Mouse (Mus musculus): ENCODE results near the gene Pnmal1.
"Not testable (repeated sequence)": the region's sequence is repeated elsewhere in the genome, so short reads cannot be mapped to it uniquely, and the experiment has no call there.

The Pnmal1 gene

GRCm38 (mm10) chr7:16950861-16951635 is 8.4 kb upstream of the Pnmal1 start:
- no peak for DNase-seq (ENCODE audit: low read depth, low spot score)

GRCm38 (mm10) chr7:16953776-16954175 is 5.7 kb upstream of the Pnmal1 start:
- DNase-seq (ENCODE audit: low read depth, low spot score): not testable (repeated sequence)

- DNase-seq (ENCODE audit: low read depth, low spot score): no peak
Observed at GRCm38 (mm10) chr7:16955712-16956111, 3.8 kb upstream of the Pnmal1 start.

GRCm38 (mm10) chr7:16956410-16957265 is 2.8 kb upstream of the Pnmal1 start:
- DNase-seq (ENCODE audit: low read depth, low spot score): peak; percentile 84

- DNase-seq (ENCODE audit: low read depth, low spot score): no peak
Observed at GRCm38 (mm10) chr7:16961678-16962077, 2.2 kb downstream of the Pnmal1 start.

- no peak for DNase-seq (ENCODE audit: low read depth, low spot score)
Observed at GRCm38 (mm10) chr7:16968414-16968813, 8.9 kb downstream of the Pnmal1 start.

GRCm38 (mm10) chr7:16971160-16971559 is 11.7 kb downstream of the Pnmal1 start:
- DNase-seq (ENCODE audit: low read depth, low spot score): no peak

GRCm38 (mm10) chr7:16974018-16974417 is 14.5 kb downstream of the Pnmal1 start:
- no peak for DNase-seq (ENCODE audit: low read depth, low spot score)

- DNase-seq (ENCODE audit: low read depth, low spot score): no peak
Observed at GRCm38 (mm10) chr7:16976298-16976697, 16.8 kb downstream of the Pnmal1 start.

GRCm38 (mm10) chr7:16978173-16978572 is 18.7 kb downstream of the Pnmal1 start:
- DNase-seq (ENCODE audit: low read depth, low spot score): no peak

GRCm38 (mm10) chr7:16978593-16978992 is 19.1 kb downstream of the Pnmal1 start:
- DNase-seq (ENCODE audit: low read depth, low spot score): no peak

GRCm38 (mm10) chr7:16980348-16980747 is 20.9 kb downstream of the Pnmal1 start:
- DNase-seq (ENCODE audit: low read depth, low spot score): no peak

GRCm38 (mm10) chr7:16982859-16983568 is 23.5 kb downstream of the Pnmal1 start, which contains the start of gene Gm42372:
Gene Gm42372, plus strand, starts transcription at chr7:16983086.
- DNase-seq (ENCODE audit: low read depth, low spot score): no peak

- no peak for DNase-seq (ENCODE audit: low read depth, low spot score)
Observed at GRCm38 (mm10) chr7:16987541-16988149, 28.2 kb downstream of the Pnmal1 start.

GRCm38 (mm10) chr7:16988405-16988804 is 28.9 kb downstream of the Pnmal1 start:
- DNase-seq (ENCODE audit: low read depth, low spot score): no peak

- no peak for DNase-seq (ENCODE audit: low read depth, low spot score)
Observed at GRCm38 (mm10) chr7:16990006-16990744, 30.7 kb downstream of the Pnmal1 start.

- no peak for DNase-seq (ENCODE audit: low read depth, low spot score)
Observed at GRCm38 (mm10) chr7:16991681-16992450, 32.4 kb downstream of the Pnmal1 start.

- DNase-seq (ENCODE audit: low read depth, low spot score): no peak
Observed at GRCm38 (mm10) chr7:16992451-16992807, 33.0 kb downstream of the Pnmal1 start, which contains the start of gene Ccdc8. Gene Ccdc8, plus strand, starts transcription at chr7:16992708.

GRCm38 (mm10) chr7:16993651-16994399 is 34.3 kb downstream of the Pnmal1 start:
- DNase-seq (ENCODE audit: low read depth, low spot score): no peak

All from brain, embryonic 18.5 days (tissue).